Mouse (Mus musculus) testis, adult 2 months (tissue): Measurements from ENCODE around the gene Rab14. TPM values are rescaled to one million over a fixed set of nuclear protein-coding genes. Genes with fewer than 3 reads are reported as not detected.
A peak's percentile ranks its signal among the peaks of the same experiment; 100 is the strongest.

Experiments used
- H3K27ac ChIP-seq: fragments of 200-500 bp; 2 replicates; pipeline ENCODE4 v1.5.1; 2012; ENCODE audit warnings: low read depth, low read length; ENCODE audit not compliant: control insufficient read depth, insufficient read depth
- H3K27me3 ChIP-seq: fragments of 200-500 bp; 2 replicates; pipeline ENCODE4 v1.6.1; 2012; ENCODE audit warnings: mild to moderate bottlenecking, low read length, moderate library complexity; ENCODE audit not compliant: control insufficient read depth, insufficient read depth
- H3K36me3 ChIP-seq: fragments of 200-500 bp; 2 replicates; pipeline ENCODE4 v1.6.1; 2012; ENCODE audit warnings: mild to moderate bottlenecking, low read length; ENCODE audit not compliant: control insufficient read depth, insufficient read depth
- H3K4me1 ChIP-seq: fragments of 200-500 bp; 2 replicates; pipeline ENCODE4 v1.6.1; 2012; ENCODE audit warnings: low read length; ENCODE audit not compliant: control insufficient read depth, insufficient read depth
- H3K4me3 ChIP-seq: fragments of 200-500 bp; 2 replicates; pipeline ENCODE4 v1.5.1; 2012; ENCODE audit warnings: low read depth, mild to moderate bottlenecking, low read length, moderate library complexity, mixed read lengths; ENCODE audit not compliant: control insufficient read depth
- CTCF ChIP-seq: fragments of 200-500 bp; IDR thresholded peaks from 2 replicates; pipeline ENCODE4 v1.5.1; 2012; ENCODE audit warnings: low read depth, mild to moderate bottlenecking, inconsistent platforms, low read length, moderate library complexity; ENCODE audit not compliant: control insufficient read depth, insufficient read depth, insufficient replicate concordance
- POLR2A ChIP-seq: fragments of 200-500 bp; IDR thresholded peaks from 2 replicates; pipeline ENCODE4 v1.6.1; 2012; ENCODE audit warnings: low read depth, mild to moderate bottlenecking, inconsistent platforms, low read length, moderate library complexity; ENCODE audit not compliant: control insufficient read depth
- polyA plus RNA-seq: library from polyadenylated mRNA; depleted of rRNA; stranded (reverse); fragments of >200 nt; gene quantifications from 2 replicates; pipeline ENCODE4 v1.2.3, GENCODE M21; 2012

The Rab14 gene
- polyA plus RNA-seq, 1 experiment: 20.1 TPM

DNA sequence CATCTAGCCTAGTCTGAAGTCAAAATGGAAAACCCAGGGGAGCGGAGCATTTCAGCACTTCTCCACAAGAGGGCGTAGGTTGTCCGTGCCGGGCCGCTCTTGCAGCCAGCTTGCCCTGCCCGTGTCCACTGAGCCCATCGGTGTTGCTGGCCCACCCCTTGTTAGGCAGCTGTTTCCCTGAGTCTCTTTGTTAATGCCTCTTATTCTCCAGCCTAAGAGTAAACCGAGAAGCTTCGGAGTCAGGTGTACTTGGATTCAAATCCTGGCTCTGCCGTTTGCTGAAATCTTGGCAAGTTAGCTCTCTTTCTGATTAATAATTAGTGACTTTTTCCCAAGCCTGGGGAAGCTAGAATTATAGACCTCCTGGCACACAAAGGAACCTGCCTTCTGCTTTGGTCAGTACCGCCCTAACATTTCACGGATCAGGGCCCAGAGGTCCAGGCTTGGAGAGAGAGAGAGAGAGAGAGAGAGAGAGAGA lies 14.0 kb upstream of the Rab14 start:
- no peak overlapping the region for H3K27ac ChIP-seq
- H3K27me3 ChIP-seq: no peaks in the 10 kb centered on the region
- H3K4me3 ChIP-seq: peak overlapping the region; percentile 49
- H3K4me1 ChIP-seq: peaks cover 11% of the 10 kb centered on the region
- no peaks in the 10 kb centered on the region for H3K36me3 ChIP-seq
- TF ChIP-seq CTCF (peak; percentile 90), POLR2A (no peak)

DNA sequence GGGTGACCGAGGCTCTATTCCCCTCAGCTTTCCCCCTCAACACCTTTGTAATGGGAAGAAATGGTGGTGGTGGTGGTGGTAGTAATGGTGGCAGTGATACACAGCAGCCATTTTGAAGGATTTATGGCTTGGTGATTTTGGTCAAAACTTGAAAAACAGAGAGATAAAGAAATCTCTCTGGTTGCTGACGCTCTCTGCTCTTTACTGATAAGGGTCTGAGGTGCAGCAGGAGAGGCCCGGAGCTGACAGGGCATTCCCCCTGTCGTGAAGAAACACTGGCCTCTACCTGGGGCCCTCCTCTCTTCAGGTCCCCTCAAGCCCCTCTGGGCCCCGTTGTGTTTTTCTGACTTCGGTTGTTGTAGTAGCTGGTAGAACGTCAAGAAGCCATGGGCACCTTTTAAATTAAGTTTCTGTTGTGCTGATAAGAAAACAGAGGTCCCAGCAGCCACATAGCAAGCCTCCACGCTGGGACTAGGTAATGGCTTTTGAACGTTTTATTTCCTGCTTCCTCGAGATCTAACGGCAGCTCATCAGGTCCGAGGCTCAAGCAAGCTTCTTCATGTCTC lies 12.5 kb upstream of the Rab14 start:
- H3K27ac ChIP-seq: no peak overlapping the region
- H3K36me3 ChIP-seq: no peaks in the 10 kb centered on the region
- no peaks in the 10 kb centered on the region for H3K27me3 ChIP-seq
- peaks cover 11% of the 10 kb centered on the region for H3K4me1 ChIP-seq
- H3K4me3 ChIP-seq: peak overlapping the region; percentile 43
- TF ChIP-seq POLR2A (no peak), CTCF (no peak)

GRCm38 (mm10) chr2:35211681-35212080 lies 10.8 kb upstream of the Rab14 start:
- TF ChIP-seq POLR2A: no peak
- no peak for TF ChIP-seq CTCF
- Histone ChIP-seq H3K4me3 (no peak overlapping the region), H3K27ac (no peak overlapping the region), H3K36me3 (no peaks in the 10 kb centered on the region), H3K27me3 (no peaks in the 10 kb centered on the region), H3K4me1 (peaks cover 11% of the 10 kb centered on the region)

- Histone ChIP-seq H3K4me1 (peaks cover 3% of the 10 kb centered on the region; the same call in 1 of the 2 replicates), H3K27ac (no peak overlapping the region), H3K36me3 (no peaks in the 10 kb centered on the region), H3K4me3 (no peak overlapping the region), H3K27me3 (no peaks in the 10 kb centered on the region)
- TF ChIP-seq CTCF (no peak), POLR2A (no peak)
These were observed 8.2 kb upstream of the Rab14 start for GRCm38 (mm10) chr2:35208931-35209665.

- TF ChIP-seq POLR2A (no peak), CTCF (no peak)
- H3K27me3 ChIP-seq: no peaks in the 10 kb centered on the region
- no peak overlapping the region for H3K4me3 ChIP-seq
- H3K27ac ChIP-seq: no peak overlapping the region
- no peaks in the 10 kb centered on the region; the same call in 1 of the 2 replicates for H3K4me1 ChIP-seq
- H3K36me3 ChIP-seq: no peaks in the 10 kb centered on the region
These were observed 7.1 kb upstream of the Rab14 start for GRCm38 (mm10) chr2:35208054-35208453.

DNA sequence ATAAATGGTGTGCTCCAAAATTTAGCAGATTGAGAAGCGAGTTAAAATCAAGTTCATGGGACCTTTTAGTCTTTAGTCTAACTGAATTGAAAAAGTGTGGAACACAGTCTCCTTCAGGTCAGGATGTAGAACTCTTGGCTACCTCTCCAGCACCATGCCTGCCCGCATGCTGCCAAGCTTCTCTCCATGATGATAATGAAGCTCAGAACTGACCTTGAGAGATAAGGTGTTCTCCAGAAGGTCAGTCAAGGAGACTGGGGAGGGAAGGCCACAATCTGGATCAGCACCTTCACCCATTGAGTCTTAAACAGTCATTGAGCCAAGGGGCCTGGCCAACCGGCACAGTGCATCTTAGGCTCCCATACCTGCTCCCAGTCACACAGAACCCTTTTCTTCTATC lies 5.8 kb upstream of the Rab14 start:
- TF ChIP-seq POLR2A (no peak), CTCF (no peak)
- Histone ChIP-seq H3K27ac (no peak overlapping the region), H3K27me3 (no peaks in the 10 kb centered on the region), H3K36me3 (no peaks in the 10 kb centered on the region), H3K4me1 (no peaks in the 10 kb centered on the region; the same call in none of the 2 replicates), H3K4me3 (no peak overlapping the region)

- H3K4me3 ChIP-seq: no peak overlapping the region
- H3K4me1 ChIP-seq: peaks cover 4% of the 10 kb centered on the region
- H3K36me3 ChIP-seq: no peaks in the 10 kb centered on the region
- no peak for TF ChIP-seq POLR2A
- TF ChIP-seq CTCF: no peak
- H3K27me3 ChIP-seq: no peaks in the 10 kb centered on the region
- no peak overlapping the region for H3K27ac ChIP-seq
These were observed 2.8 kb upstream of the Rab14 start for GRCm38 (mm10) chr2:35203729-35204128.
